Mouse (Mus musculus) hindbrain, embryonic 10.5 days (tissue): ENCODE measurements around the gene Fam83d. TPM values are rescaled to one million over a fixed set of nuclear protein-coding genes. Genes with fewer than 3 reads are reported as not detected.

Source experiments
- DNase-seq: peaks from one replicate; pipeline ENCODE4 v3.0.0-alpha.2; 2017; ENCODE audit warnings: low spot score
- H3K27ac ChIP-seq: fragments of 300-500 bp; sonication (generic); 2 replicates; pipeline ENCODE4 v1.5.1; 2016; ENCODE audit warnings: mild to moderate bottlenecking, moderate library complexity
- H3K27me3 ChIP-seq: fragments of 300-500 bp; sonication (generic); 2 replicates; pipeline ENCODE4 v1.6.1; 2016; ENCODE audit warnings: mild to moderate bottlenecking; ENCODE audit not compliant: poor library complexity, insufficient read depth, severe bottlenecking
- H3K36me3 ChIP-seq: fragments of 300-500 bp; sonication (generic); 2 replicates; pipeline ENCODE4 v1.6.1; 2016; ENCODE audit warnings: mild to moderate bottlenecking, moderate library complexity
- H3K4me1 ChIP-seq: fragments of 300-500 bp; sonication (generic); replicated peaks from 2 replicates; pipeline ENCODE4 v1.6.1; 2016; ENCODE audit warnings: mild to moderate bottlenecking
- H3K4me3 ChIP-seq: fragments of 300-500 bp; sonication (generic); 2 replicates; pipeline ENCODE4 v1.5.1; 2016; ENCODE audit warnings: mild to moderate bottlenecking, moderate library complexity
- H3K9me3 ChIP-seq: fragments of 300-500 bp; sonication (generic); 2 replicates; pipeline ENCODE4 v1.6.1; 2016; ENCODE audit warnings: mild to moderate bottlenecking, moderate library complexity
- WGBS: fragments of 180-500 bp; shearing (Covaris S2); methylation state at CpG from one replicate; pipeline ENCODE4 v1.1.7; 2016; 5-methylcytosine and 5-hydroxymethylcytosine counted together
- polyA plus RNA-seq: library from polyadenylated mRNA; unstranded; fragments of >200 nt; fragmentation: Nextera tagmentation; extraction: Ambion mirVana; gene quantifications from 2 replicates; pipeline ENCODE4 v1.2.1, GENCODE M21; 2016

The Fam83d gene
- polyA plus RNA-seq, 1 experiment from 2014 or later, result 46.8 TPM

DNA sequence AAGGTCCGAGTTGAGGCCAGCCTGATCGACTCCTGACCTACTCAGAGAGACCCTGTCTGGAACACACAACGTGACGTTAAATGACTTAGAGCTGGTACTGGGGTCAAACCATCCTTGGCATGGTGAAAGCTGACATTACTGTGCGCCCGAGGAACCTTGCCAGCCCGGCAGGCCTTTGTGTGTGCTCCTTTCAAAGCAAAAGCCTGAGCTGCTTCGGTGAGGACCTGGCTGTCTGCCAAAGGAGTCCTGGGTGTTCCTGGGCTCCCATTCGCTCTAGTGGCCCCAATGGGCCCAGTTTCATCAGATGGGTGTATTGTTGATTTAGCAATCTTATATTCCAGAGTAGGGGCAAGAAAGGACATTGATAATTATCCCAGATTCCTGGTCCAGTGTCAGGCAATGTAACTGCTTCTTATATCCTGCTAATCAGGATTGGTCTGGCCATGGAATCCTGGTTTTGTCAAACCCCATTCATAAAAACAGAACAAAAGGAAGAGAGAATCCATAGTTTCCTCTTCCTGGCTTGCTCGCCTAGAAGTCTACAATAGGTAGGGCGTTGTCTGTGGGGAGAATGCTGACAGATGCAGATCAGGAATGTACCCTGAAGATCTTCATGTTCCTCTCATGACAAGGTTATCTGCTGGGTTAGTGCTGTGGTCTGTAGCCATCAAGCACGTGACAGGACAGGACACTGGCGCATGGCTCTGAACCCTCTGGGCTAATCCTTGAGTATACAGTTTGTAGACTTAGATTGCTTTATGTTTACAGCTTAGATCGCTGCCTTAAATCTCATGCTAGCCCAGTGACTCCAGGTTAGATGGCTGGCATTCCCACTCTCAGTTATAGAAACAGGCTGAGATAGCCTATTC lies 19.3 kb downstream of the Fam83d start:
- peaks cover 50% of the 10 kb centered on the region for H3K36me3 ChIP-seq
- DNase-seq, result no peak
- no peaks in the 10 kb centered on the region for H3K27me3 ChIP-seq
- H3K4me3 ChIP-seq, result no peak overlapping the region
- no peak overlapping the region for H3K27ac ChIP-seq
- no peaks in the 10 kb centered on the region for H3K9me3 ChIP-seq
- peaks cover 8% of the 10 kb centered on the region for H3K4me1 ChIP-seq
- 93% methylated on average over 14 of the region's 14 CpGs for WGBS

DNA sequence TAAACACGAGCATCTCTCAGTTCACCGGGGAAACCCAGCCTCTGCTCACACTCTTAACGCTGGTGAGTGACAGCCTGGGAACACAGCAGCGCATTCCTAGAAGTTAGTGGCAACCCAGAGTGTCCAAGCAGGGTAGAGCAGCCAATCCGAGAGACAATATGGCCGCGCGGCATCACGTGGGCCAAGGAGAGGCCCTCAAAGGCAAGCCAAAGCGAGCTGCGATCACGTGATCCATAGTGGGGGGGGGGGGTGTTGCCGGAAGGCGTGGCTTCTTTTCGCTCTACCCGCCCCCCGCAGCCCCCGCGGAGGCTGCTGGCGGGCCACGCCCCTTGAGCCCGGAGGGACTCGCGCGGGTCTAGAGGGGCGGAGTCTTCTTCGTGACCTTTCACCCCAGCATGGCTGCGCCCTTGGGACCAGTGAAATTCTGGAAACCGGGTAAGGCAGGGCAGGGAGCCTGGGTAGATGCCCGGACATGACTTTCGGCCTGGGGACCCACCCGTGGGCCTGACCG lies 26.7 kb downstream of the Fam83d start, which contains the start of gene Dhx35:
Gene Dhx35 (plus strand): TSS at position 314 of the 511 bp plus-strand sequence.
- Histone ChIP-seq H3K9me3 (no peaks in the 10 kb centered on the region), H3K36me3 (peaks cover 4% of the 10 kb centered on the region; the same call in 1 of the 2 replicates), H3K4me1 (peaks cover 30% of the 10 kb centered on the region), H3K27me3 (no peaks in the 10 kb centered on the region), H3K27ac (peak within 1 kb of the TSS; percentile 92), H3K4me3 (peak within 1 kb of the TSS; percentile 79)
- DNase-seq, result peak; percentile 99
- WGBS, result under 1% methylated on average over 33 of the region's 33 CpGs

DNA sequence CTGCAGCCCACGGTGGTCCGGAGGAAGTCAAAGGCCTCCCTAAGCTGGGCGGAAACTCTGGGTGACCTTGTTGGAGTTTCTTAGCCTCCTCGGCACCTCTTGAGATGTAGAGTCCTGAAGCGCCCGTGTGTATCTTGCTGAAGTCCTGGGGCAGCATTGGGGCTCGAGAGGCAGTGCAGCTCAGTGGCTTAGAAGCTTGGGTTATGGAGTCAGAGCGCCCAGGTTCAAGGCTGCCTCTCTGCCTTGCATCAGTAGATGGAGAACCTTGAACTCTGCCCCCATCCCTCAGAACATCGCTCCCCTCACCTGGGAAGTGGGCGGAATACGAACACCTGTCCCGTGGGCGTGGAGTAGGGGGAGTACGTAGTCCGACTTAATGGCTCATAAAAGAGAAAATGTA lies 27.1 kb downstream of the Fam83d start:
- Histone ChIP-seq H3K4me1 (peaks cover 32% of the 10 kb centered on the region), H3K36me3 (peaks cover 9% of the 10 kb centered on the region), H3K9me3 (no peaks in the 10 kb centered on the region), H3K4me3 (peak overlapping the region; percentile 79), H3K27me3 (no peaks in the 10 kb centered on the region), H3K27ac (peak overlapping the region; percentile 92)
- no peak for DNase-seq
- WGBS, result 10% methylated on average over 15 of the region's 15 CpGs

DNA sequence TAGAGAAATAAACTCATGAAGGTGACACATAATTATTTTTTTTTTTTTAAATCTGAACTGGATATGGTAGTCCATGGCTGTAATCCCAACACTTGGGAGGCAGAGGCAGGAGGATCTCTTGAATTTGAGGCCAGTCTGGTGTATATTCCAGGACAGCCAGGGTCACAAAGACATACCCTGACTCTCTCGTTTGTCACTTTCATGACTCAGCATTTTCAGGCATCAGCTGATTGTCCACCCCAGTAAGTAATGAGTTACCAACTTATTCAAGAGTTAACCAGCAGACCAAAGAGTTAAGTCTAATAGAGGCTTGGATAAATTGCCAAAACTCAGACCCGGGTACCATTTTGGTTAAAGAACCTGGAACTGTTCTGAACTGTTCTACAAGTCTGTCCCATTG lies 28.0 kb downstream of the Fam83d start:
- WGBS, result 86% methylated on average over 2 of the region's 2 CpGs
- Histone ChIP-seq H3K9me3 (no peaks in the 10 kb centered on the region), H3K36me3 (peaks cover 17% of the 10 kb centered on the region), H3K27me3 (no peaks in the 10 kb centered on the region), H3K4me3 (no peak overlapping the region), H3K27ac (no peak overlapping the region), H3K4me1 (peaks cover 32% of the 10 kb centered on the region)
- DNase-seq, result no peak

DNA sequence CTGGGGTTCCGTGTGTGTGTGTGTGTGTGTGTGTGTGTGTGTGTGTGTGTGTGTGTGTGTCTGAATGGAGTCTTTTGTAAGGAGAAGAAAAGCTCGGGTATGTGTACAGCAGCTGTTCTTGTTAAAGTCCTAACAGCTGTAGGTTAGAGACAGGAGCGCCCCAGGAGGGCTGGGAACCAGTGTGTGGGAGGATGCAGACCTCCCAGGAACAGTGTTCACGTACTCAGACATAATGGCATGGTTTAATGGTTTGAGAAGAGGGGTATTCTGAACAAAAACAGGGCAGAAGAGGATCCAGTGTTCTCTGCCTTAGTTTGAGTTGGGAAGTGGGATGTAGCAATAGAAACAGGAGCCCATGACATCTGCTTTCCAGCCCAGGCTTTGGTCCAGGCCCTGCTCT lies 31.4 kb downstream of the Fam83d start:
- 45% methylated on average over 4 of the region's 4 CpGs for WGBS
- Histone ChIP-seq H3K27me3 (no peaks in the 10 kb centered on the region), H3K9me3 (no peaks in the 10 kb centered on the region), H3K4me1 (peaks cover 21% of the 10 kb centered on the region), H3K36me3 (peaks cover 48% of the 10 kb centered on the region), H3K4me3 (no peak overlapping the region), H3K27ac (no peak overlapping the region; the same call in 1 of the 2 replicates)
- DNase-seq, result peak; percentile 11

DNA sequence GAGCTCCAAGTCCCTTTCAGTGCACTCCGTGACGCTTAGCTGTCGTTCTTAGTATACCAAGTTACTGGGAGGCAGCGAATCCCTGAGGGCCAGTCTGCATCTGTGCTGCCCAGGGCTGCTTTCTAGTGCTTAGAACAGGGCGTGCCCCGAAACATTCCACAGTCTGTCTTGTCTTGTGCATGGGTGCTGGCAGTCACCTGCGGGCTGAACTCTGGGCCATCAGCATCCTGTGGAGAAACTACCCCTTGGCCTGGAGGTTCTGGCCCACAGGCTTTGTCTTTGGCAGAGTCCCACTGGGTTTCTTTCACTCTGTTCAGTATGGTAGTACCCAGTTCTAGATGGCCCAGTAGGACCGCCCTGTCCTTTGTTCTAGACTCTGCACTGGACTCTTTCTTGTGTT lies 32.9 kb downstream of the Fam83d start:
- Histone ChIP-seq H3K27me3 (no peaks in the 10 kb centered on the region), H3K9me3 (no peaks in the 10 kb centered on the region), H3K36me3 (peaks cover 61% of the 10 kb centered on the region), H3K4me1 (peaks cover 12% of the 10 kb centered on the region; the same call in 1 of the 2 replicates), H3K27ac (no peak overlapping the region), H3K4me3 (no peak overlapping the region)
- DNase-seq, result no peak
- 91% methylated on average over 8 of the region's 8 CpGs for WGBS

DNA sequence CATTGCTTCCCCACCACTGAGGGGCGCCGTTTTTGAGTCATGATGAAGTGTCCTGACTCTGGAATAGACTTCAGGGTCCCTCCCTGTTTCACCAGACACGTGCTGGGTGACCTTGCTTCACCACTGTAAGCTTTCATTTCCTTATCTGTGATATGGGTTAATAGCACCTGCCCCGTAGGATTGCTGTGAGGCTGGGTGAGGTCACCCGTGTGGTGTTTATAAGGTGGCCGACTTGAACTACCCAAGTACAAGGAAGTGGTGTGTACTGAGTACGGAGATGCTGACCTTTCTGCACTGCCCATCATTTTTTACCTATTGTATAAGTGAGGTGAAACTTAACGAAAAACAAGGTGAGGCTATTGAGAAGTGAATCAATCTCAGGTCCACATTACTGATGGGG lies 35.7 kb downstream of the Fam83d start:
- no peaks in the 10 kb centered on the region for H3K27me3 ChIP-seq
- H3K9me3 ChIP-seq, result no peaks in the 10 kb centered on the region
- no peak overlapping the region for H3K4me3 ChIP-seq
- peaks cover 8% of the 10 kb centered on the region; the same call in 1 of the 2 replicates for H3K4me1 ChIP-seq
- 92% methylated on average over 8 of the region's 8 CpGs for WGBS
- no peak for DNase-seq
- H3K27ac ChIP-seq, result no peak overlapping the region
- peaks cover 80% of the 10 kb centered on the region for H3K36me3 ChIP-seq

DNA sequence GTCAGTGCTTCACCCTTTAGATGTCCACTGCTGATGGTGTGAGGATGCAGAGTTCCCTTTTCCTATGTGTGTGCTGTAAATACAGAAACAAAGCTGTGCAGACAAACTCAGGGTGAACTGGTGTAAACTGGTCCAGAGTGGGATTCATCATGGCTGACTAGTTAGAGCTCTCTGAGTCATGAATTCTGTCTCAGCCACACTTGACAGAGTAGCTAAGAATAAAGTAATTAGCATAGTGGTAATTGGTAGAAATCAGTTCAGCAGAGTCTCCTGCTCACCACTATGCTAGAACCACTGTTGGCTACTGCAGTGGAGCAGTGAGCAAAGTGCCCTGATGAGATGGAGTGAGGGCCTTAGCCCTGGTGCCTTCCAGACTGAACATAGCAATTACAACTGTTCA lies 47.8 kb downstream of the Fam83d start:
- Histone ChIP-seq H3K9me3 (no peaks in the 10 kb centered on the region), H3K4me3 (no peak overlapping the region), H3K36me3 (peaks cover 60% of the 10 kb centered on the region), H3K27ac (no peak overlapping the region), H3K4me1 (no peaks in the 10 kb centered on the region), H3K27me3 (no peaks in the 10 kb centered on the region)
- DNase-seq, result no peak

DNA sequence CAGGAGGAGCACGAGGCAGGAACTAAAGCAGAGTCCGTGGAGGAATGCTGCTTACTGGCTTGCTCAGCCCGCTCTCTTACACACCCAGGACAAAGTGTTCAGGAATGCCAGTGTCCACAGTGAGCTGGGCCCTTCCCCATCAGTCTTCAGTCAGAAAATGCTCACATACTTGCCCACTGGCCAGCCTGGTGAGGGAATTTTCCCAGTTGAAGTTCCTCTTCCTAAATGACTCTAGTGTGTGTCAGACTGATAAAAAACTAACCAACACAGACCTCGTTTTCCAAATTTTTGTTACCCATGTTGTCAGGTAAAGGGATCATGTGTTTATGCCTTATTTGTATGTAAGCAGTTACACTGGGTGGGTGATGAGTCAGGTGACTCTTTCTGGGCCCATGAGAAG lies 48.3 kb downstream of the Fam83d start:
- Histone ChIP-seq H3K4me3 (no peak overlapping the region), H3K9me3 (no peaks in the 10 kb centered on the region), H3K27ac (no peak overlapping the region), H3K36me3 (peaks cover 60% of the 10 kb centered on the region), H3K4me1 (no peaks in the 10 kb centered on the region), H3K27me3 (no peaks in the 10 kb centered on the region)
- 92% methylated on average over 4 of the region's 4 CpGs for WGBS
- no peak for DNase-seq

DNA sequence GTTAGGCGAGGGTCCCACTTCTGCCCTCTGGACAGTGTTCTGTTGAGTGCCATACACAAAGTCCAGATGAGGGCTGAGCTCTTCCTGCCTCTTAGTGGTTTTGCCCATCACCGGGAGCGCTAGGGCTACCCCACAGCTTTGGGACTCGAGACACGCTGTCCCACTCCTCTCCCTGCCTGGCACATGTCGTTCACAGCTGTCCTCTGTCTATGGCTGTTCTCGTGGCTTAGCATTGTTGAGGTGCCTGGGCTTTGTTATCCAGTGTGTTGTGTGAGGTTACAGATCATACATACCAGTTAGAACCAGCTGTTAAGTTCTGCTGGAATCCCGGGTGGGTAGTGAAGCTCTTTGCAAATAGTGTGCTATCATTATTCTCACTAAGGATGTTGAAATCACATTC lies 49.8 kb downstream of the Fam83d start:
- Histone ChIP-seq H3K27ac (no peak overlapping the region), H3K9me3 (no peaks in the 10 kb centered on the region), H3K27me3 (no peaks in the 10 kb centered on the region), H3K36me3 (peaks cover 64% of the 10 kb centered on the region), H3K4me1 (no peaks in the 10 kb centered on the region), H3K4me3 (no peak overlapping the region)
- no peak for DNase-seq
- WGBS, result 88% methylated on average over 8 of the region's 8 CpGs

DNA sequence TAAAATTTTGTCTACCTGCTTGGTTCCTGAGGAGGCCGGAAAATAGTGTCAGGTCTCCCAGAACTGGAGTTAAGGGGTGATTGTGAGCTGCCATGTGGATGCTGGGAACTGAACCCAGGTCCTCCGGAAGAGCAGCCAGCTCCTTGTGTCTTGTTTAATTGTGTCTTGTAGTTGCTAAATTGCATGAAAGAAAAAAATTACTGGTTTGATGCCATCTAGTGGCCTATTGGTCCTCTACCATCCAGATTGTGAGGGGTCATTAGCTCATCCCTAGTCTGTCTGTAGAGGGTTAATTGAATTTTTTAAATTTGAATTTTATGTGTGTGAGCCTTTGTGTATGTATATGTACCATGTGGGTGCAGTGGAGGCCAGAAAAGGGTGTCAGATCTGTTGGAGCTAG lies 60.2 kb downstream of the Fam83d start:
- H3K4me3 ChIP-seq, result no peak overlapping the region
- H3K36me3 ChIP-seq, result peaks cover 78% of the 10 kb centered on the region
- peaks cover 4% of the 10 kb centered on the region for H3K4me1 ChIP-seq
- WGBS, result 86% methylated on average over 2 of the region's 2 CpGs
- no peaks in the 10 kb centered on the region for H3K9me3 ChIP-seq
- H3K27me3 ChIP-seq, result no peaks in the 10 kb centered on the region
- H3K27ac ChIP-seq, result no peak overlapping the region
- no peak for DNase-seq

DNA sequence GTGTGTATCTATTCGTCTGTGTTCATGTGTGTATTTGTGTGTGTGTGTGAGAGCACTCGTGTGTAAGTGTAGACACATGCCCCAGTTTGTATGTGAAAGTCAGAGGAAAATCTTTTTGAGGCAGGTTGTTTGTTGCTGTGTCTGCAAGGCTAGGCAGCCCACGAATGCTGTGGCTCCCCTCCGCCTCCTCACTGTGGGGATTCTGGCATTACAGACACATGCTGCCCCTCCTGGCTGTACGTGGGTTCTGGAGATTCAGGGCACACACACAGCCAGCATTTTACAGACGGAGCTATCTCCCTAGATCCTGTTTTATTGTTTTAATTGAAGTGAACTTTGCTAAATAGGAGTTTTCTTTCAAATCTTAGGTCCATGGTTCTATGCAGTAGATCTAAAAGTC lies 61.9 kb downstream of the Fam83d start:
- peaks cover 10% of the 10 kb centered on the region for H3K4me1 ChIP-seq
- whole genome bisulfite sequencing, result 81% methylated on average over 6 of the region's 6 CpGs
- DNase-seq, result no peak
- no peak overlapping the region for H3K4me3 ChIP-seq
- H3K36me3 ChIP-seq, result peaks cover 86% of the 10 kb centered on the region
- no peaks in the 10 kb centered on the region for H3K9me3 ChIP-seq
- H3K27me3 ChIP-seq, result no peaks in the 10 kb centered on the region
- no peak overlapping the region for H3K27ac ChIP-seq

DNA sequence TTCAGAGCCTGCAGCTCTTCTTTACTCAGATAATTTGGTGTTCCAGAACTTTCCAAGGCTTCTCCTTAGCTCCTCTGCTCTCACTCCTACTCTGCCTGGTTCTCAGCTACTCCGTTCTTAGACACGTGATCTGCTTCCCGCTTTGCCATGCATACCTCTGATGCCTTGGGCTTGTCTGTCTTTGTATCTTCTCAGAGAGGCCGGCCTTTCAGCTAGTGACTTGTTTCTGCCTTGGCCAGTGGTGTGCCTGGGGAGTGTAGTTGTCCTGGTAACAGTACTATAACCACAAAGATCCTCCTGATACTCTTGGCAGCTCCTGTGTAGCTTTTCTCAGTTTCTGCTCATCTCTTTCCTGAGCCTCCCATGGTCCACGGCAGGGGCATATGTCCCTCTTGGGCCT lies 65.3 kb downstream of the Fam83d start:
- Histone ChIP-seq H3K4me3 (no peak overlapping the region), H3K27me3 (no peaks in the 10 kb centered on the region), H3K36me3 (peaks cover 96% of the 10 kb centered on the region), H3K9me3 (no peaks in the 10 kb centered on the region), H3K27ac (0 out of 2 replicates have a peak overlapping the region, but pooled peaks have one; percentile 5), H3K4me1 (peaks cover 10% of the 10 kb centered on the region)
- DNase-seq, result no peak
- 65% methylated on average over 5 of the region's 5 CpGs for WGBS
